Mouse (Mus musculus) liver, embryonic 12.5 days (tissue): ENCODE results near the gene Maff. TPM values are rescaled to one million over a fixed set of nuclear protein-coding genes. Genes with fewer than 3 reads are reported as not detected.
A peak's percentile ranks its signal among the peaks of the same experiment; 100 is the strongest.

Experiments
- ATAC-seq: fragments of 200-750 bp; cut with Nextera tagmentation; 2 replicates; pipeline ENCODE4 v1.8.0; 2017; ENCODE audit warnings: moderate number of reproducible peaks, mild to moderate bottlenecking, moderate library complexity
- H3K27ac ChIP-seq: fragments of 300-500 bp; sonication (generic); 2 replicates; pipeline ENCODE4 v1.5.1; 2016; ENCODE audit warnings: mild to moderate bottlenecking
- H3K27me3 ChIP-seq: fragments of 300-500 bp; sonication (generic); replicated peaks from 2 replicates; pipeline ENCODE4 v1.6.1; 2016; ENCODE audit warnings: mild to moderate bottlenecking, moderate library complexity
- H3K36me3 ChIP-seq: fragments of 300-500 bp; sonication (generic); 2 replicates; pipeline ENCODE4 v1.6.1; 2016; ENCODE audit warnings: mild to moderate bottlenecking, moderate library complexity
- H3K4me1 ChIP-seq: fragments of 300-500 bp; sonication (generic); 2 replicates; pipeline ENCODE4 v1.6.1; 2016
- H3K4me2 ChIP-seq: fragments of 300-500 bp; sonication (generic); 2 replicates; pipeline ENCODE4 v1.6.1; 2016; ENCODE audit warnings: mild to moderate bottlenecking, moderate library complexity
- H3K4me3 ChIP-seq: fragments of 300-500 bp; sonication (generic); 2 replicates; pipeline ENCODE4 v1.5.1; 2016; ENCODE audit warnings: mild to moderate bottlenecking, moderate library complexity
- H3K9ac ChIP-seq: fragments of 300-500 bp; sonication (generic); 2 replicates; pipeline ENCODE4 v1.6.1; 2016; ENCODE audit warnings: mild to moderate bottlenecking, moderate library complexity
- H3K9me3 ChIP-seq: fragments of 300-500 bp; sonication (generic); replicated peaks from 2 replicates; pipeline ENCODE4 v1.6.1; 2016; ENCODE audit warnings: mild to moderate bottlenecking, moderate library complexity
- WGBS: fragments of 180-500 bp; shearing (Covaris S2); methylation state at CpG from one replicate; pipeline ENCODE4 v1.1.7; 2016; ENCODE audit not compliant: insufficient replicate concordance; 5-methylcytosine and 5-hydroxymethylcytosine counted together
- polyA plus RNA-seq: library from polyadenylated mRNA; unstranded; fragments of >200 nt; fragmentation: Nextera tagmentation; extraction: Ambion mirVana; gene quantifications from 2 replicates; pipeline ENCODE4 v1.2.1, GENCODE M21; 2016

Maff gene
- polyA plus RNA-seq, 1 experiment from 2014 or later, result 1.1 TPM

DNA sequence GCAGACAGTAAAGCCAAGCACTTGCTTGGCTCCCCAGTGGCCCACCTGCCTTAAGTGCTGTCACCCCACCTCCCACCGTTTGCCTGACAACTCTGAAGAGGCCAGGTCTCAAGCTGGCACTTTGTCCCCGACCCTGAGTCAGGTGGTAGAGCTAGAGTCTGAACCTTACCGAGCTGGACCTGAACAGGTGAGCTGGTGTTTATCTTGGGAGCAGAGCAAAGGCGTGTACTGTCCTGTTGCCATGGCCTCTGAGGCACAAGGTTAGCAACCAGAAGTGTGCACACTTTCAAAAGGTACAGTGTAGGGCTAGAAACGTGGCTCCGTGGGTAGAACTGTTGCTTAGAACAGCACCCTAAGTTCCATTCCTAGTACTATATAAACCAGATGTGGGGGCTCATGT is 41.8 kb downstream of the Maff start:
- H3K27ac ChIP-seq, result peak overlapping the region; percentile 34; the same call in 1 of the 2 replicates
- H3K27me3 ChIP-seq, result no peaks in the 10 kb centered on the region
- H3K4me1 ChIP-seq, result peaks cover 58% of the 10 kb centered on the region
- 64% methylated on average over 6 of the region's 6 CpGs for WGBS
- no peaks in the 10 kb centered on the region for H3K36me3 ChIP-seq
- H3K4me3 ChIP-seq, result no peak overlapping the region
- no peaks in the 10 kb centered on the region for H3K9me3 ChIP-seq
- H3K4me2 ChIP-seq, result no peak overlapping the region
- 0 out of 2 replicates have a peak, but pooled peaks have one; percentile 33 for ATAC-seq
- H3K9ac ChIP-seq, result no peak overlapping the region

GRCm38 (mm10) chr15:79390434-79390833 is 44.0 kb downstream of the Maff start:
- Histone ChIP-seq H3K9me3 (no peaks in the 10 kb centered on the region), H3K4me1 (peaks cover 76% of the 10 kb centered on the region), H3K27me3 (no peaks in the 10 kb centered on the region), H3K4me3 (no peak overlapping the region), H3K27ac (no peak overlapping the region), H3K36me3 (no peaks in the 10 kb centered on the region), H3K9ac (no peak overlapping the region), H3K4me2 (no peak overlapping the region)
- 0 out of 2 replicates have a peak, but pooled peaks have one; percentile 8 for ATAC-seq
- 70% methylated on average over 6 of the region's 6 CpGs for WGBS

DNA sequence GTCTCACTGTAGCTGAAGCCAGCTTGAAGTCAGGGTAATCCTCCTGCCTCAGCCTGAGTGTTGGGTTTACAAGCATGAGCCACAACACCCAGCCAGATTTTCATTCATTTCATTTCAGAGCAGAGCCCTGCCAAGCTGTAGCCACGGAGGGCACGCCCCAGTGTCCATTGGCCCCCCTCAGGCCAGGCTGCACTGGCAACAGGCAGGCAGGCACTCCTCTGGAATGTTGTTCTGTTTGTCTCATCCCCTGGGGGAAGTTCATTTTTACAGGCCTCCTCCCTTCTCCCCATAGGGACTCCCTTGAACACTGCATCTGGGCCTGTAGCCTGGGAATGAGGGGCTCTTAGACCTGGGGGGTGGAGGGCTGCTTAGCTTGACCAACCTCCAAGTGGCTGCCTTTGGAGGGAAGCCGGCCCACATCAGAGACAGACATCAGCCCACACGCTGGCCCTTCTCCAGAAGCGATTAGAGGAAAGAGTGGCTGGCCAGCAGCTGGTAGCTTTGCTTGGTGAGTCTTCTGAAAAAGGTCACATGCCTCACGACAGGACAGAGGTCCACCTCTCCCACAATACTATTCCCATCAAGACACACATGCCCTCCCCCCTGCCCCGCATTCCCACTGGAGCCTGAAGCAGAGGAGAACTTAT is 45.1 kb downstream of the Maff start:
- peaks cover 86% of the 10 kb centered on the region for H3K4me1 ChIP-seq
- H3K4me2 ChIP-seq, result no peak overlapping the region
- no peak for ATAC-seq
- no peak overlapping the region for H3K4me3 ChIP-seq
- H3K27me3 ChIP-seq, result no peaks in the 10 kb centered on the region
- H3K27ac ChIP-seq, result peak overlapping the region; percentile 52
- no peaks in the 10 kb centered on the region for H3K9me3 ChIP-seq
- H3K36me3 ChIP-seq, result no peaks in the 10 kb centered on the region
- no peak overlapping the region for H3K9ac ChIP-seq
- WGBS, result 49% methylated on average over 7 of the region's 7 CpGs

DNA sequence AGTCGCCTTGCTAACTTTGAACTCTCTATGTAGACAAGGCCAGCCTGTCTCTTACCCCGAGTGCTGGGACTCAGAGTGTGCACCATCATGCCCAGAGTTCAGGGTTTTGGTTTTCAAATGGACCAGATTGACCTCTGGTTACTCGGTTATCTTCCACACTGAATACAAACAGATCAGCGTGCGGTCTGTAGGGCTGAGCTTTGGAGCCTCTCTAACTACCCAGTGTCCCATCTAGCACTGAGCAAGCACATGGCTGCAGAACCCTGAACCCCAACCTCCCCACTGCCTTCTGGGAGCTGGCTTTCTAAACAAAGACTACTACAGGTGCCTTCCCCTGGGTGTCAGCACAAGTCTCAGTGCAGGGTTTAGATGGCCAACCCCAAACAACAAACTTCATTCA is 46.1 kb downstream of the Maff start:
- Histone ChIP-seq H3K9ac (no peak overlapping the region), H3K36me3 (no peaks in the 10 kb centered on the region), H3K4me1 (peaks cover 86% of the 10 kb centered on the region), H3K4me3 (no peak overlapping the region), H3K4me2 (no peak overlapping the region), H3K27ac (peak overlapping the region; percentile 52; the same call in 1 of the 2 replicates), H3K27me3 (no peaks in the 10 kb centered on the region), H3K9me3 (no peaks in the 10 kb centered on the region)
- WGBS, result 62% methylated on average over 5 of the region's 5 CpGs
- peak; percentile 16; the same call in 1 of the 2 replicates for ATAC-seq

- no peak overlapping the region for H3K4me2 ChIP-seq
- no peaks in the 10 kb centered on the region for H3K27me3 ChIP-seq
- H3K27ac ChIP-seq, result no peak overlapping the region
- ATAC-seq, result no peak
- H3K4me1 ChIP-seq, result peaks cover 80% of the 10 kb centered on the region
- no peaks in the 10 kb centered on the region for H3K9me3 ChIP-seq
- no peak overlapping the region for H3K9ac ChIP-seq
- no peak overlapping the region for H3K4me3 ChIP-seq
- WGBS, result 72% methylated on average over 6 of the region's 6 CpGs
- no peaks in the 10 kb centered on the region for H3K36me3 ChIP-seq
These were observed 46.7 kb downstream of the Maff start for GRCm38 (mm10) chr15:79393101-79393500.

- H3K9ac ChIP-seq, result no peak overlapping the region
- H3K36me3 ChIP-seq, result no peaks in the 10 kb centered on the region
- no peaks in the 10 kb centered on the region for H3K27me3 ChIP-seq
- no peak for ATAC-seq
- no peaks in the 10 kb centered on the region for H3K9me3 ChIP-seq
- H3K4me3 ChIP-seq, result no peak overlapping the region
- H3K4me2 ChIP-seq, result no peak overlapping the region
- no peak overlapping the region for H3K27ac ChIP-seq
- peaks cover 70% of the 10 kb centered on the region for H3K4me1 ChIP-seq
- 62% methylated on average over 4 of the region's 4 CpGs for WGBS
These were observed 48.4 kb downstream of the Maff start for GRCm38 (mm10) chr15:79394842-79395241.

GRCm38 (mm10) chr15:79395281-79395680 is 48.9 kb downstream of the Maff start:
- WGBS, result 55% methylated on average over 6 of the region's 6 CpGs
- no peak for ATAC-seq
- H3K9me3 ChIP-seq, result no peaks in the 10 kb centered on the region

DNA sequence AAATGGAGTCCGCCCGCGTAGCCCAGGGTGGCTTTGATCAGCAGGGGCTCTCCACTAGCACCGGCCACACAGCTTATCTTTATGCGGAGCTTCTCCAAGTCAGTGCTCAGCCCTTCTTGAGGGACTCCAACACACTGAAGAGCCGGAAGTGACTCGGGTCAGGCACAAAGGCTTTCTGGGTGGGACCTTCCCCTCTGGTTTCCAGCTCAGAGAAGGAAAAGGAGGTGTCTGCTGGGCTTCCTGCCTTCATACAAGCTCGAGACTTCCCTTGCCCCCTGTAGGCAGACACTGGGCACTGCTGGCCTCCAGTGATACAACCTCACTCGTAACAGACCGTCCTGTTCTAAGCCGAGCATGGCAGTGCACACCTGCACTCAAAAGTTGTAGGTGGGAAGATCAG is 50.3 kb downstream of the Maff start:
- H3K27ac ChIP-seq, result peak overlapping the region; percentile 28; the same call in 1 of the 2 replicates
- H3K4me2 ChIP-seq, result peak overlapping the region; percentile 41

More at GRCm38 (mm10) chr15:79395281-79395680, 48.9 kb downstream of the Maff start:
- H3K36me3 ChIP-seq, result no peaks in the 10 kb centered on the region
- no peak overlapping the region; the same call in 1 of the 2 replicates for H3K9ac ChIP-seq
- no peak overlapping the region for H3K27ac ChIP-seq
- no peaks in the 10 kb centered on the region for H3K27me3 ChIP-seq
- H3K4me2 ChIP-seq, result no peak overlapping the region
- peaks cover 71% of the 10 kb centered on the region for H3K4me1 ChIP-seq
- H3K4me3 ChIP-seq, result no peak overlapping the region

GRCm38 (mm10) chr15:79399231-79400052 is 53.0 kb downstream of the Maff start:
- no peak for ATAC-seq
- H3K9me3 ChIP-seq, result no peaks in the 10 kb centered on the region
- H3K36me3 ChIP-seq, result no peaks in the 10 kb centered on the region
- no peak overlapping the region for H3K4me2 ChIP-seq
- 72% methylated on average over 14 of the region's 14 CpGs for WGBS
- H3K9ac ChIP-seq, result no peak overlapping the region
- peaks cover 62% of the 10 kb centered on the region for H3K4me1 ChIP-seq
- no peak overlapping the region for H3K27ac ChIP-seq
- H3K27me3 ChIP-seq, result 0 out of 2 replicates have a peak, but pooled peaks cover 6% of the 10 kb centered on the region
- no peak overlapping the region for H3K4me3 ChIP-seq

More for the DNA sequence above, 50.3 kb downstream of the Maff start:
- 23% methylated on average over 11 of the region's 11 CpGs for WGBS
- 0 out of 2 replicates have a peak, but pooled peaks have one; percentile 33 for ATAC-seq
- H3K4me3 ChIP-seq, result peak overlapping the region; percentile 13
- H3K27me3 ChIP-seq, result no peaks in the 10 kb centered on the region
- no peaks in the 10 kb centered on the region for H3K9me3 ChIP-seq
- H3K9ac ChIP-seq, result no peak overlapping the region
- peaks cover 67% of the 10 kb centered on the region for H3K4me1 ChIP-seq
- no peaks in the 10 kb centered on the region for H3K36me3 ChIP-seq

- Histone ChIP-seq H3K4me2 (no peak overlapping the region), H3K9ac (0 out of 2 replicates have a peak overlapping the region, but pooled peaks have one; percentile 20)
These were observed 53.9 kb downstream of the Maff start for GRCm38 (mm10) chr15:79400134-79400974.

DNA sequence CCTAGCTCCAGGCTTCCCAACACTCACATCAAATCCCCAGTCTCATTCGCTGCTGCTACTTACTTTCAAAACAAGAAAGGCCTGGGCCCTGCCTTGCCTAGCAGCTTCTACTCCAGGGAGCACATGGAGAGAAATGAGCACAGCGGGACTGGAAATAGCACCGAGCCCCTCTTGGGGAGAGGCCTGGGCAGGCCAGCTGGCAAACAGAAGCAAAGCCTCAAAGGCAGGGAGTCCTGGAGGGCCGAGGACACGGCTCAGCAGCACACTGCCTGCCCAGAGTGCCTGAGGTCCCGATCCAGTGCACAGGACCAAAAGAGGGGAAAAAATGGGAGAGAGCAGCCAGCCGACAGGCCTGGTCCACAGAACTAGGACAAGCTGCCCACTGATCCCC is 54.5 kb downstream of the Maff start:
- peaks cover 48% of the 10 kb centered on the region for H3K4me1 ChIP-seq
- no peak for ATAC-seq
- H3K9me3 ChIP-seq, result no peaks in the 10 kb centered on the region
- no peak overlapping the region for H3K4me2 ChIP-seq
- no peak overlapping the region for H3K27ac ChIP-seq
- H3K36me3 ChIP-seq, result no peaks in the 10 kb centered on the region
- 0 out of 2 replicates have a peak overlapping the region, but pooled peaks have one; percentile 20 for H3K9ac ChIP-seq
- H3K4me3 ChIP-seq, result no peak overlapping the region
- 68% methylated on average over 7 of the region's 7 CpGs for WGBS
- H3K27me3 ChIP-seq, result 0 out of 2 replicates have a peak, but pooled peaks cover 16% of the 10 kb centered on the region

More at GRCm38 (mm10) chr15:79400134-79400974, 53.9 kb downstream of the Maff start:
- Histone ChIP-seq H3K4me1 (peaks cover 52% of the 10 kb centered on the region), H3K27me3 (0 out of 2 replicates have a peak, but pooled peaks cover 14% of the 10 kb centered on the region), H3K4me3 (no peak overlapping the region), H3K9me3 (no peaks in the 10 kb centered on the region), H3K36me3 (no peaks in the 10 kb centered on the region), H3K27ac (no peak overlapping the region)
- ATAC-seq, result no peak
- WGBS, result 32% methylated on average over 6 of the region's 6 CpGs
